Mouse (Mus musculus): ENCODE measurements around the gene Acad12.

The Acad12 gene

GRCm38 (mm10) chr5:121583765-121584501 lies 34.8 kb downstream of the Acad12 start:
- DNase-seq (ENCODE audit: low spot score in 2 of 2) = peak; percentile 48 to 59

- no peak for DNase-seq (ENCODE audit: low spot score in 2 of 2)
Observed at GRCm38 (mm10) chr5:121581945-121582344, 36.8 kb downstream of the Acad12 start.

- DNase-seq (ENCODE audit: low spot score in 2 of 2) = no peak
Observed at GRCm38 (mm10) chr5:121576927-121577488, 41.7 kb downstream of the Acad12 start.

- no peak for DNase-seq (ENCODE audit: low spot score in 2 of 2)
Observed at GRCm38 (mm10) chr5:121575867-121576266, 42.9 kb downstream of the Acad12 start.

- DNase-seq (ENCODE audit: low spot score in 2 of 2) = no peak
Observed at GRCm38 (mm10) chr5:121574145-121574544, 44.6 kb downstream of the Acad12 start.

GRCm38 (mm10) chr5:121570787-121571186 lies 48.0 kb downstream of the Acad12 start:
- no peak for DNase-seq (ENCODE audit: low spot score in 2 of 2)

- DNase-seq (ENCODE audit: low spot score in 2 of 2) = no peak
Observed at GRCm38 (mm10) chr5:121569881-121570420, 48.8 kb downstream of the Acad12 start.

GRCm38 (mm10) chr5:121566035-121566681 lies 52.6 kb downstream of the Acad12 start:
- no peak for DNase-seq (ENCODE audit: low spot score in 2 of 2)

- DNase-seq (ENCODE audit: low spot score in 2 of 2) = peak; percentile 72 to 88
Observed at GRCm38 (mm10) chr5:121564468-121564895, 54.3 kb downstream of the Acad12 start.

- DNase-seq (ENCODE audit: low spot score in 2 of 2) = no peak
Observed at GRCm38 (mm10) chr5:121562436-121562835, 56.3 kb downstream of the Acad12 start.

GRCm38 (mm10) chr5:121549196-121549595 lies 69.5 kb downstream of the Acad12 start:
- no peak for DNase-seq (ENCODE audit: low spot score in 2 of 2)

- no peak for DNase-seq (ENCODE audit: low spot score in 2 of 2)
Observed at GRCm38 (mm10) chr5:121547084-121547483, 71.7 kb downstream of the Acad12 start.

All from frontal cortex, postnatal 36 days (tissue).